ENCODE assay signal across 11 mouse cellular contexts in the genomic region with DNA sequence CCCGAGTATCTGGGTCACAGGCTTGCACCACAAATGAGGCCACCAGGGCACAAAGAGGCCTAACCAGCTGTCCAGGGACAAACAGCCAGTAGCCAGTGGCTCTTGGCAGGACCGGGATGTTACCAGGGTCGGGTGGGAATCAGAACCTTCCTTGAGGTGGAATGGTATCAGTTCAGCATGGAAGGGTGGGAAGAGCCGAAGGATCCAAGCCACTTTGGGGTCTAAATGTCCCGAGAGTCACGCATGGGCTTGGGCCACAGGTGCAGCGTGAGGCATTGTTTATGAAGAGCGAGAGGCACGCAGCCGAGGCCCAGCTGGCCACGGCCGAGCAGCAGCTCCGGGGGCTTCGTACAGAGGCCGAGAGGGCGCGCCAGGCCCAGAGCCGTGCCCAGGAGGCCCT. TPM values are rescaled to one million over a fixed set of nuclear protein-coding genes. Genes with fewer than 3 reads are reported as not detected.
DNase-seq lines count a peak whose midpoint lies in the region; ATAC-seq and TF ChIP-seq lines count a peak whose summit lies in the region.
"Had no signal": no experiment of that assay in that cellular context is flagged by ENCODE, and none has a peak within 500 bp of the region (broad histone marks: within the 10 kb centered on the region; RNA-seq: fewer than 3 reads in every experiment).

No protein-coding gene starts in this region.

- peaks cover 38% of the 10 kb centered on the region for H3K4me1 ChIP-seq in hindbrain, embryonic 13.5 days (replicated peaks)
- H3K4me1 ChIP-seq in hindbrain, embryonic 11.5 days (replicated peaks; ENCODE audit: control insufficient read depth, insufficient read depth, low read length), result peaks cover 8% of the 10 kb centered on the region
- H3K4me1 ChIP-seq in thymus, adult 2 months (replicated peaks; ENCODE audit: control insufficient read depth, insufficient read depth, low read length), result peaks cover 11% of the 10 kb centered on the region

- no peak for ATAC-seq in hindbrain, embryonic 13.5 days (ENCODE audit: low FRiP score)
- ATAC-seq in hindbrain, embryonic 11.5 days (ENCODE audit: low FRiP score), result no peak

- 0 out of 2 replicates have a peak overlapping the region, but pooled peaks have one; percentile 98 for H3K27ac ChIP-seq in hindbrain, embryonic 13.5 days
- no peak overlapping the region for H3K27ac ChIP-seq in hindbrain, embryonic 11.5 days (ENCODE audit: low read depth, low read length)
- no peak overlapping the region for H3K27ac ChIP-seq in thymus, adult 2 months (ENCODE audit: control insufficient read depth, insufficient read depth, low read length)

- WGBS in hindbrain, embryonic 13.5 days, result 89% methylated on average over 18 of the region's 18 CpGs
- 92% methylated on average over 18 of the region's 18 CpGs for WGBS in hindbrain, embryonic 11.5 days
- WGBS in thymus, adult 2 months, result 98% methylated on average over 18 of the region's 18 CpGs

- no peaks in the 10 kb centered on the region for H3K36me3 ChIP-seq in hindbrain, embryonic 13.5 days
- no peaks in the 10 kb centered on the region for H3K36me3 ChIP-seq in hindbrain, embryonic 11.5 days (ENCODE audit: control insufficient read depth, insufficient read depth, low read length)
- H3K36me3 ChIP-seq in thymus, adult 2 months (ENCODE audit: control insufficient read depth, insufficient read depth, low read length), result no peaks in the 10 kb centered on the region
- H3K36me3 ChIP-seq: embryonic facial prominence, embryonic 12.5 days had no signal

- 0 out of 2 replicates have a peak, but pooled peaks cover 13% of the 10 kb centered on the region for H3K27me3 ChIP-seq in hindbrain, embryonic 13.5 days
- H3K27me3 ChIP-seq in hindbrain, embryonic 11.5 days (ENCODE audit: control insufficient read depth, insufficient read depth, low read length), result no peaks in the 10 kb centered on the region
- no peaks in the 10 kb centered on the region for H3K27me3 ChIP-seq in thymus, adult 2 months (ENCODE audit: control insufficient read depth, insufficient read depth, low read length)
- H3K27me3 ChIP-seq: embryonic facial prominence, embryonic 12.5 days had no signal

- 0 out of 2 replicates have a peak overlapping the region, but pooled peaks have one; percentile 98 for H3K9ac ChIP-seq in hindbrain, embryonic 13.5 days
- no peak overlapping the region for H3K9ac ChIP-seq in hindbrain, embryonic 11.5 days (ENCODE audit: low read depth, low read length)

- no peak for TF ChIP-seq POLR2A in thymus, adult 2 months (IDR thresholded peaks at IDR 0.05; ENCODE audit: control insufficient read depth, extremely low read depth, insufficient read depth, low read length, poor library complexity)

- H3K4me3 ChIP-seq in hindbrain, embryonic 13.5 days, result no peak overlapping the region
- H3K4me3 ChIP-seq in hindbrain, embryonic 11.5 days (ENCODE audit: low read depth, low read length), result no peak overlapping the region
- H3K4me3 ChIP-seq in thymus, adult 2 months (ENCODE audit: control insufficient read depth, insufficient read depth, low read length), result no peak overlapping the region

- DNase-seq in adrenal gland, postnatal 4 days (ENCODE audit: low spot score in 2 of 2), result peak; percentile 2 to 3
- no peak for DNase-seq in adrenal gland, postnatal 14 days
- DNase-seq in hindbrain, embryonic 11.5 days (ENCODE audit: low spot score), result no peak
- DNase-seq in thymus, postnatal 14 days, result peak; percentile 8
- DNase-seq in thymus, adult 2 months, result no peak
- peak; percentile 9 for DNase-seq in testis, postnatal 14 days (ENCODE audit: low spot score)
- DNase-seq in ovary, postnatal 36 days (ENCODE audit: low spot score), result no peak
- DNase-seq: lung, postnatal 14 days; spleen, adult 18-20 months had no signal

- no peak for TF ChIP-seq CTCF in thymus, adult 2 months (IDR thresholded peaks at IDR 0.05; ENCODE audit: borderline replicate concordance, control insufficient read depth, extremely low read depth, insufficient read depth, low read length, poor library complexity)

- no peak overlapping the region for H3K4me2 ChIP-seq in hindbrain, embryonic 13.5 days
- no peak overlapping the region for H3K4me2 ChIP-seq in hindbrain, embryonic 11.5 days (replicated peaks; ENCODE audit: low read depth, low read length)

- H3K9me3 ChIP-seq in hindbrain, embryonic 13.5 days, result no peaks in the 10 kb centered on the region
- no peaks in the 10 kb centered on the region for H3K9me3 ChIP-seq in hindbrain, embryonic 11.5 days (ENCODE audit: control insufficient read depth, low read length)
- H3K9me3 ChIP-seq: embryonic facial prominence, embryonic 12.5 days had no signal

RNA-seq across cellular contexts. Expression of a gene that starts 4.1 kb away (rescaled TPM):
- 1 to 10 TPM; 3.0 to 3.9 TPM for total RNA-seq in adrenal gland, postnatal 4 days (2021)
- total RNA-seq in adrenal gland, postnatal 14 days (2021), result 2.1 and 3.3 TPM in 2 replicates
- polyA plus RNA-seq in hindbrain, embryonic 13.5 days (2015; fragmentation: Nextera tagmentation; extraction: Ambion mirVana), result 6.2 and 6.4 TPM in 2 replicates
- polyA plus RNA-seq in hindbrain, embryonic 11.5 days (2014; fragmentation: Nextera tagmentation; extraction: Ambion mirVana), result 5.9 and 6.9 TPM in 2 replicates
- polyA plus RNA-seq in thymus, adult 2 months (2012; rRNA removed), result 0.75 and 0.94 TPM in 2 replicates

RNA-seq across cellular contexts. Expression of a gene that starts 16.4 kb away (rescaled TPM):
- total RNA-seq in adrenal gland, postnatal 4 days (2021), result 10 to 100 TPM; 38.7 to 50.5 TPM
- total RNA-seq in adrenal gland, postnatal 14 days (2021), result 18.1 and 22.5 TPM in 2 replicates
- polyA plus RNA-seq in hindbrain, embryonic 13.5 days (2015; fragmentation: Nextera tagmentation; extraction: Ambion mirVana), result 11.7 and 13.5 TPM in 2 replicates
- 2.7 and 4.4 TPM in 2 replicates for polyA plus RNA-seq in hindbrain, embryonic 11.5 days (2014; fragmentation: Nextera tagmentation; extraction: Ambion mirVana)
- polyA plus RNA-seq in thymus, adult 2 months (2012; rRNA removed), result 16.3 and 19.1 TPM in 2 replicates

RNA-seq across cellular contexts. Expression of a gene that starts 17.1 kb away (rescaled TPM):
- 10 to 100 TPM; 40.1 to 40.7 TPM for total RNA-seq in adrenal gland, postnatal 4 days (2021)
- total RNA-seq in adrenal gland, postnatal 14 days (2021), result 22.2 and 24.3 TPM in 2 replicates
- 57.7 and 63.8 TPM in 2 replicates for polyA plus RNA-seq in hindbrain, embryonic 13.5 days (2015; fragmentation: Nextera tagmentation; extraction: Ambion mirVana)
- 40.6 and 42.2 TPM in 2 replicates for polyA plus RNA-seq in hindbrain, embryonic 11.5 days (2014; fragmentation: Nextera tagmentation; extraction: Ambion mirVana)
- polyA plus RNA-seq in thymus, adult 2 months (2012; rRNA removed), result 81.9 and 84.7 TPM in 2 replicates

RNA-seq across cellular contexts. Expression of a gene that starts 38.6 kb away (rescaled TPM):
- total RNA-seq in adrenal gland, postnatal 4 days (2021), result 1 to 10 TPM; 1.1 to 2.1 TPM
- total RNA-seq in adrenal gland, postnatal 14 days (2021), result 2.0 TPM in 2 replicates
- 1.8 and 2.7 TPM in 2 replicates for polyA plus RNA-seq in hindbrain, embryonic 13.5 days (2015; fragmentation: Nextera tagmentation; extraction: Ambion mirVana)
- polyA plus RNA-seq in hindbrain, embryonic 11.5 days (2014; fragmentation: Nextera tagmentation; extraction: Ambion mirVana), result 0.77 and 1.2 TPM in 2 replicates
- 2.8 and 3.3 TPM in 2 replicates for polyA plus RNA-seq in thymus, adult 2 months (2012; rRNA removed)

RNA-seq across cellular contexts. Expression of a gene that starts 43.8 kb away (rescaled TPM):
- 10 to 100 TPM; 12.8 to 20.2 TPM for total RNA-seq in adrenal gland, postnatal 4 days (2021)
- total RNA-seq in adrenal gland, postnatal 14 days (2021), result 10.1 and 15.3 TPM in 2 replicates
- 3.0 and 4.2 TPM in 2 replicates for polyA plus RNA-seq in hindbrain, embryonic 13.5 days (2015; fragmentation: Nextera tagmentation; extraction: Ambion mirVana)
- polyA plus RNA-seq in hindbrain, embryonic 11.5 days (2014; fragmentation: Nextera tagmentation; extraction: Ambion mirVana), result 5.1 and 7.7 TPM in 2 replicates
- polyA plus RNA-seq in thymus, adult 2 months (2012; rRNA removed), result 22.5 and 28.8 TPM in 2 replicates

Comparison
In these comparisons a context has a peak if more than half of its experiments do, and no peak if none do; other contexts are left out.
1. DNase-seq: peak in adrenal gland, postnatal 4 days (2 of 2), thymus, postnatal 14 days (single experiment) and testis, postnatal 14 days (single experiment); none in adrenal gland, postnatal 14 days (single experiment), hindbrain, embryonic 11.5 days (single experiment), thymus, adult 2 months (single experiment) and ovary, postnatal 36 days (single experiment).